Mouse (Mus musculus) midbrain, embryonic 12.5 days (tissue): ENCODE results near the gene Gm11985. TPM values are rescaled to one million over a fixed set of nuclear protein-coding genes. Genes with fewer than 3 reads are reported as not detected.

Experiments
- ATAC-seq: fragments of 200-750 bp; cut with Nextera tagmentation; 2 replicates; pipeline ENCODE4 v1.8.0; 2017; ENCODE audit warnings: low read depth, moderate TSS enrichment, moderate library complexity; ENCODE audit not compliant: low FRiP score
- H3K27ac ChIP-seq: fragments of 300-500 bp; sonication (generic); replicated peaks from 2 replicates; pipeline ENCODE4 v1.5.1; 2016; ENCODE audit warnings: mild to moderate bottlenecking
- H3K27me3 ChIP-seq: fragments of 300-500 bp; sonication (generic); 2 replicates; pipeline ENCODE4 v1.6.1; 2016; ENCODE audit warnings: mild to moderate bottlenecking
- H3K36me3 ChIP-seq: fragments of 300-500 bp; sonication (generic); 2 replicates; pipeline ENCODE4 v1.6.1; 2016
- H3K4me1 ChIP-seq: fragments of 300-500 bp; sonication (generic); 2 replicates; pipeline ENCODE4 v1.6.1; 2016
- H3K4me2 ChIP-seq: fragments of 300-500 bp; sonication (generic); replicated peaks from 2 replicates; pipeline ENCODE4 v1.6.1; 2016; ENCODE audit warnings: mild to moderate bottlenecking, moderate library complexity
- H3K4me3 ChIP-seq: fragments of 300-500 bp; sonication (generic); 2 replicates; pipeline ENCODE4 v1.5.1; 2016; ENCODE audit warnings: mild to moderate bottlenecking
- H3K9ac ChIP-seq: fragments of 300-500 bp; sonication (generic); replicated peaks from 2 replicates; pipeline ENCODE4 v1.6.1; 2016; ENCODE audit warnings: mild to moderate bottlenecking, moderate library complexity
- H3K9me3 ChIP-seq: fragments of 300-500 bp; sonication (generic); 2 replicates; pipeline ENCODE4 v1.6.1; 2016; ENCODE audit warnings: mild to moderate bottlenecking
- WGBS: fragments of 180-500 bp; shearing (Covaris S2); methylation state at CpG from one replicate; pipeline ENCODE4 v1.1.7; 2016; 5-methylcytosine and 5-hydroxymethylcytosine counted together
- polyA plus RNA-seq: library from polyadenylated mRNA; unstranded; fragments of >200 nt; fragmentation: Nextera tagmentation; extraction: Ambion mirVana; gene quantifications from 2 replicates; pipeline ENCODE4 v1.2.1, GENCODE M21; 2016

Gm11985 gene
- polyA plus RNA-seq, 1 experiment from 2014 or later, result not detected

DNA sequence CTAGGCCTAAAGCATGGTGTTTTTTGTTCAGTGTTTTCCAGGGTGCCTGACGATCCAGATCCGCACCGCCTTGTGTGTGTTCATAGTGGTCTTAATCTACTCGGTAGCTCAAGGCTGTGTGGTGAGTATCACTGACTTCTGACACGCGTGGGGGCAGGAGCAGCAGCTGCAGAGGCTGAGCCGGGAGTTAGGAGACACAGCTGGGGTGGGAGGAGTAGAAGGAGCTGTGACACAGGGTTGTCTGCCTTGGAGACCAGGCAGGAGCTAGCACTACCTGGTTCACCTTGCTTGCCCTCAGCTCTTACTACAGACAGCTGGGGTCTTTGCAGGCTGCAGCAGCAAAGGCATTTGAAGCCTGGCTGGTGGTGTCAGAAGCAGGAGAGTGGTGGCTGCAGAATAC lies 38.9 kb downstream of the Gm11985 start:
- Histone ChIP-seq H3K4me3 (no peak overlapping the region), H3K9me3 (no peaks in the 10 kb centered on the region), H3K4me1 (no peaks in the 10 kb centered on the region), H3K9ac (no peak overlapping the region), H3K27me3 (no peaks in the 10 kb centered on the region), H3K4me2 (no peak overlapping the region), H3K36me3 (no peaks in the 10 kb centered on the region), H3K27ac (no peak overlapping the region)
- ATAC-seq, result no peak
- 77% methylated on average over 7 of the region's 7 CpGs for WGBS

- Histone ChIP-seq H3K9me3 (no peaks in the 10 kb centered on the region), H3K9ac (no peak overlapping the region), H3K4me2 (no peak overlapping the region), H3K27ac (no peak overlapping the region), H3K4me1 (no peaks in the 10 kb centered on the region), H3K4me3 (no peak overlapping the region), H3K36me3 (no peaks in the 10 kb centered on the region), H3K27me3 (no peaks in the 10 kb centered on the region)
- ATAC-seq, result no peak
- 87% methylated on average over 7 of the region's 7 CpGs for WGBS
Measured at GRCm38 (mm10) chr11:7147945-7148344, 40.4 kb downstream of the Gm11985 start.

DNA sequence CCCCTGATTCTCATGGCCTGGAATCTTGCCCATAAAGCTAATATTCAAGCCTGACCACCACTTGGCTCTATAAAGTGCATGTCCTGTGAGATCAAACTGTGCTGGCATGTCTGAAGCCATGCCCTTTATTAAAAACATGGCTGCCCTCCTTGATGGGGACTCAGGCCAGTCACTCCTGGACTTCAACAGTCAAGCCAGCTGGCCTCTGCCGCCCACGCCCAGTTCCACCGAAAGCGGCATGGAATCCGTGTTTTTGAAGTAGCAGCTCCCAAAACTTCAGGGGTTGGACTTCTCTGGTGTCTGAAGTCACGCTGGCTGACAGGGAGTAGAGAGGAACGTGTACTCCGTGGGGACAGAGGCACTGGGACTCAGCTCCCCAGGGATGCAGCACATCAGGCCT lies 40.8 kb downstream of the Gm11985 start:
- no peak for ATAC-seq
- Histone ChIP-seq H3K4me3 (no peak overlapping the region), H3K9ac (no peak overlapping the region), H3K4me2 (no peak overlapping the region), H3K36me3 (no peaks in the 10 kb centered on the region), H3K9me3 (no peaks in the 10 kb centered on the region), H3K27me3 (no peaks in the 10 kb centered on the region), H3K4me1 (no peaks in the 10 kb centered on the region), H3K27ac (no peak overlapping the region)
- WGBS, result 91% methylated on average over 8 of the region's 8 CpGs

DNA sequence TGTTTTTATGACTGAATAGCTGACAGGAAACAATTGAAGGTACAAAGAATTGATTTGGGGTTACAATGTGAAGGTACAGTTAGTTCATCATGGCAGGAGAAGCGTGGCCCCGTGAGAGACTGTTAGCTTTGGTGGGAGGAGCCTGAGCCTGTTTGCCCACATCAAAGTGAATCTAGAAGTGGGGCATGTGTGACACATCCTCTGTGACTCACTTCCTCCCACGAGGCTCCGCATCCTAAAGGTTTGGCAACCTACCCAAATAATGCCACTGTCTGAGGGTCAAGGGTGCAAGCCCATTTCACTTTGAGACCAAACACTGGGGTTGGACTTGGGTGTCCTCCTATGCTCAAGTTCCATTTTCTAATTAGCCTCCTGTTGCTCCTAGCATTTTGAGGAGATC lies 43.1 kb downstream of the Gm11985 start:
- H3K27me3 ChIP-seq, result no peaks in the 10 kb centered on the region
- H3K9ac ChIP-seq, result no peak overlapping the region
- H3K4me3 ChIP-seq, result no peak overlapping the region
- H3K4me1 ChIP-seq, result no peaks in the 10 kb centered on the region
- no peaks in the 10 kb centered on the region for H3K9me3 ChIP-seq
- ATAC-seq, result no peak
- WGBS, result 89% methylated on average over 4 of the region's 4 CpGs
- H3K4me2 ChIP-seq, result no peak overlapping the region
- H3K27ac ChIP-seq, result no peak overlapping the region
- H3K36me3 ChIP-seq, result no peaks in the 10 kb centered on the region

DNA sequence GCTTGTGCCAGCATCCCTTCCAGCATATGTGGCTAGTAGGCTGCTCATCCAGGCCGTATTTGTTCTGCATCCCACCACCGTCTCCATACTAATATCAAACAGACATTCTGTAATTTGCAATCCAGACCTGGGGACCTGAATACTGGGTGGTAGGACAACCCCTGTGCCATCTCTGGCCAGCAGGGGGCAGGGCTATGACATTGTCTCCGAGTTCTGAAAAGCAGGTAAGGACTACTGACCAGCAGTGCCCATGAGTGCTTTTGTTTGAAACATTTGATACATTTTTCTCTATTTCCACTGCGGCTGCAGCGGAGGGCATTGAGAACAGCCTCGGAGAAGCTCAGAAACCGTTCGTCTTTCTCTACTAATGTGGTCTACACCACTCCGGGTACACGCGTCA lies 44.0 kb downstream of the Gm11985 start:
- Histone ChIP-seq H3K9ac (no peak overlapping the region), H3K27me3 (no peaks in the 10 kb centered on the region), H3K36me3 (no peaks in the 10 kb centered on the region), H3K27ac (no peak overlapping the region), H3K4me2 (no peak overlapping the region), H3K4me1 (no peaks in the 10 kb centered on the region), H3K9me3 (no peaks in the 10 kb centered on the region), H3K4me3 (no peak overlapping the region)
- 91% methylated on average over 11 of the region's 11 CpGs for WGBS
- ATAC-seq, result no peak

DNA sequence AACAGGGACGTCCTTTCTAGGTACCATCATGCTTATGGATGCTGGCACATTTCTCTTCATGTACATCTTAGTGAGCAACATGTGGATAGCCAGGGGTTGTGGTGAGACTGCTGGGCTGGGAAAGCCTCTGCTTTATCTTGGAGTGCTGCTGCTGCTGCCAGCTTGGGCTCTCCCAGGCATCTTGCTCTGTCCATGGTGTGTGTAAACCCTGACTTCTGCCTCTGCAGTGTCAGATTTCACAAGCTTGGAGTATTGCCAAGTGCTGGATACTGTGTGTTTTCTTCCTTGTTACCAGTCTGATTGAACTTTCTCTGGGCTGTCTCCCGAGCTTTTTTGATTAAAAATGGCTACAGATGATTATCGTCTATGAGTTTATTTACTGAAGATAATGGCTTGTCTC lies 45.6 kb downstream of the Gm11985 start:
- Histone ChIP-seq H3K4me2 (no peak overlapping the region), H3K4me1 (no peaks in the 10 kb centered on the region), H3K9ac (no peak overlapping the region), H3K4me3 (no peak overlapping the region), H3K36me3 (no peaks in the 10 kb centered on the region), H3K27me3 (no peaks in the 10 kb centered on the region), H3K27ac (no peak overlapping the region), H3K9me3 (no peaks in the 10 kb centered on the region)
- 66% methylated on average over 3 of the region's 3 CpGs for WGBS
- no peak for ATAC-seq

DNA sequence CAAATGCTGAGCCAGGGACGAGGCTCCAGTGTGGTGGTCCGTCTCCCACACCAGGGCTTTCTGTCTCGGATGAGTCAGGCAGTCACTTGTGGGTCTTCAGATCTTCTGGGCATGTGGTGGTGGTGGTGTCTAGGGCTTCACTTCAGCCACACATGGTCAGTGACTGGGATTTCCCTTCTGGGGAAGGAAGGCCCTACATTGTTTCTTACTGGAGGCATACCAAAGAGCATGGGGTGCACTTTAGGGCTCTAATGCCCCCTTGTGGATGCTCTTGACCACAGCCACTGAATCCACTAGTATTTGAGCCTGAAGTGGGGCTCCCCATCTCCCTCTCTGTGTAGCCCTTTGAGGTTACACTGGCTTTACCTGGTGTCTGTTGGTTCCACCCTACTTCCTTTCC lies 47.9 kb downstream of the Gm11985 start:
- Histone ChIP-seq H3K36me3 (no peaks in the 10 kb centered on the region), H3K4me1 (no peaks in the 10 kb centered on the region), H3K9me3 (no peaks in the 10 kb centered on the region), H3K9ac (no peak overlapping the region), H3K4me2 (no peak overlapping the region), H3K27ac (no peak overlapping the region), H3K27me3 (no peaks in the 10 kb centered on the region), H3K4me3 (no peak overlapping the region)
- WGBS, result 87% methylated on average over 3 of the region's 3 CpGs
- ATAC-seq, result no peak

DNA sequence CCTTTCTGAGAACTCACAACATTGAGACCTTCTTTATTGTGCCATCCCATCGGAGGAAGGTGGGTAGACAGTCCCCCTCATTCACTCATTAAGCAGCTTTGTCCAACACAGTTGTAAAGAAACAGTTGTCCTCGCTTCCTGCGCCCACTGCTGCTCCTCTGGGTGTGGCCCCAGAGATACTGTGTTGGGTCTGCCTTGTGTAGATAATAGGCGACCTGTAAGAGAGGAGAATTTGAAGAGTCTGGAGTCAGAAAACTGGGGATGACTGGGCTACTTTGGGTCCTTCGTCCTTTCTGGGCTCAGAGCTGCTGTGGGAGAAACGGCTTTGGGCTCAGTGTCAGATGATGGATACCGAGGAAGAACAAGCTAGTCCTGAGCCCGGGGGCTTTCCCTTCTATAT lies 50.0 kb downstream of the Gm11985 start:
- no peak overlapping the region for H3K4me2 ChIP-seq
- H3K4me3 ChIP-seq, result no peak overlapping the region
- no peak overlapping the region for H3K9ac ChIP-seq
- no peaks in the 10 kb centered on the region for H3K9me3 ChIP-seq
- H3K27me3 ChIP-seq, result no peaks in the 10 kb centered on the region
- 92% methylated on average over 8 of the region's 8 CpGs for WGBS
- no peaks in the 10 kb centered on the region for H3K4me1 ChIP-seq
- H3K27ac ChIP-seq, result no peak overlapping the region
- H3K36me3 ChIP-seq, result no peaks in the 10 kb centered on the region
- ATAC-seq, result no peak

DNA sequence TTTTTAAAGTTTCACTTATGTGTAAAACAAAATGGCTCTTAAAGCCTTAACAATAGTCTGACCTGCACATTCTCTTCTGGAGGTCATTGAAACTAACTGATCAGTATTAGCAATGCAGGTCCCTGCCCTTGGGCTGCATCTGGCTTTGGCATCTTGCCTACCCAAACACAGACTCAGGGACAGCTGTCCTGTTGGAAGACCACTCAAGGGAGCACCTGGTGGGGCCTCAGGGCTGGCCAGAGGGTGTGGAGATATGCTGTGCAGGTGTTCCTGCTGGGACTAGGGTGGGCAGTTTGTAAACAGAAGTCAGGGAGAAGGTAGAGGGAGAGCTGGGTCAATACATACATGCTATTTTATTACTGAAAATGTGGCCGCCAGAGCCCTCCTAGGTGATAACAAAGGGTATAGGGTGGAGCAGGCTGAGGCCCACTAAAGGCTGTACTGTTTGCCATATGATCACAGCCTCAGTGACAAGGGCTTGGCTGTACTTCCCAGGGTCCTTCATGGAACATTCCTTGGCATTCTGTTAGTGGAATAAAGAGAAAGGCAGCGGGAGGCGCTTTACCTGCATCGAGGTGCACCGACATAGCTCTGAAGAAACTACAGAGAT lies 52.0 kb downstream of the Gm11985 start:
- no peak overlapping the region for H3K4me2 ChIP-seq
- H3K36me3 ChIP-seq, result no peaks in the 10 kb centered on the region
- H3K27me3 ChIP-seq, result no peaks in the 10 kb centered on the region
- no peak for ATAC-seq
- H3K9ac ChIP-seq, result no peak overlapping the region
- 95% methylated on average over 5 of the region's 5 CpGs for WGBS
- no peaks in the 10 kb centered on the region for H3K9me3 ChIP-seq
- H3K4me1 ChIP-seq, result no peaks in the 10 kb centered on the region
- no peak overlapping the region for H3K27ac ChIP-seq
- no peak overlapping the region for H3K4me3 ChIP-seq

DNA sequence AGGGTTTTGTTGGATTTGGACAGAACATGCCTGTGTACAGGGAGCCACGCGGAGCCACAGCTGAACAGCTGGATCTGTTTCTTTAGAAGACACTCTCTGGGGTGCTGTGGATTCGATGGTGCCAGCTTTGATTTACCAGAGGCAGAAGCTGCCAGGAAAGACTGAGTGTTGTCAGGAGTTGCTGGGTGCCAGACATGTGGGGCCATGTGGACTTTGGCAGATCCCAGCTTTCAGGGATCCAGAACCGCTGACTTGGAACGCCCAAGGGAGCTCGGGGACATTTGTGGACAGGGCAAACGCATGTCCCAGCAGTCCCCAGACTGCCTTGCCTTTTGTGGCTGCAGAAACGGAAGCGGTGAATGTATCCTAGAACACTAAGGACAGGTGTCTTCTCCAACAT lies 52.6 kb downstream of the Gm11985 start:
- no peak overlapping the region for H3K27ac ChIP-seq
- no peak for ATAC-seq
- no peak overlapping the region for H3K9ac ChIP-seq
- H3K4me3 ChIP-seq, result no peak overlapping the region
- no peaks in the 10 kb centered on the region for H3K9me3 ChIP-seq
- no peaks in the 10 kb centered on the region for H3K4me1 ChIP-seq
- no peaks in the 10 kb centered on the region for H3K36me3 ChIP-seq
- 88% methylated on average over 9 of the region's 9 CpGs for WGBS
- H3K27me3 ChIP-seq, result no peaks in the 10 kb centered on the region
- H3K4me2 ChIP-seq, result no peak overlapping the region

DNA sequence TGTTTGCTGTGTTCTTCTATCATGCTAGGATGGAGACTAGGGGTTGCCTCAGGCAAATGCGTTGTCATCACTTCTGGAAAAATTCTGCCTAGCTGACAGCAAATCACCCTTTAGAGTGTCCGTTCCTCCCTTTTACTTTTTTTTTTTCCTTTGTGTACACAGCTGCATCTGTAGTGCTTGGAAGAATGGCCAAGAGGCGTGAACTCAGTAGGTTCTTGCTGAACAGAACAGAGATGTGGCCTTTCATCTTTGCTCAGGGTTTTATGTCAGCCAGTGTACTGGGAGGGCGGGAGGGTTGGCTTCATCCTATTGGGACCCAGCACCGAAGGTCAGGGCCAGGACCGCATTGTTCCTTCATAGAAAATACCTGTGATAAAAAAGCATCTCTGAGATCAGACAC lies 53.1 kb downstream of the Gm11985 start:
- Histone ChIP-seq H3K9me3 (no peaks in the 10 kb centered on the region), H3K4me2 (no peak overlapping the region), H3K27me3 (no peaks in the 10 kb centered on the region), H3K4me3 (no peak overlapping the region), H3K9ac (no peak overlapping the region), H3K4me1 (no peaks in the 10 kb centered on the region), H3K36me3 (no peaks in the 10 kb centered on the region), H3K27ac (no peak overlapping the region)
- ATAC-seq, result no peak
- 66% methylated on average over 6 of the region's 6 CpGs for WGBS

DNA sequence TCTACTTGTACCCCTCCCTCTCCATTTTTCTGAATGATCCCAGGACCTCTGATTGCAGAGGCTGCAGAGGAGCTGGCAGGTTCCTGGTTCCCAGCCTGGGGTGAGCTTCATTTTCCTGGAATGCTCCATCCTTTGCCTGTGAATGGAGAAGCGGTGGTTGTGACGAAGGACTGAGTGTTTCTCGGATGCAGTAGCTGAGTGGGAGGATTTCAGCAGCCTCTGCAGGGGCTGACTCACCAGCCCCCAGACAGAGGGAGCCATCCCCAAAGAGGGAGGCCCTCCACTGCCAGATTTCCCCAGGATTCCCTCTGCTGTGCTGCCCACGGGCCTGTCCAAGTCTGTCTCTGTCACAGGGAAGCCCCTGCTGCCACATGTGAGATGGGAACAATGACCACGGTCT lies 54.0 kb downstream of the Gm11985 start:
- 91% methylated on average over 5 of the region's 5 CpGs for WGBS
- Histone ChIP-seq H3K27ac (no peak overlapping the region), H3K4me2 (no peak overlapping the region), H3K4me1 (no peaks in the 10 kb centered on the region), H3K9ac (no peak overlapping the region), H3K9me3 (no peaks in the 10 kb centered on the region), H3K36me3 (no peaks in the 10 kb centered on the region), H3K27me3 (no peaks in the 10 kb centered on the region), H3K4me3 (no peak overlapping the region)
- ATAC-seq, result no peak

DNA sequence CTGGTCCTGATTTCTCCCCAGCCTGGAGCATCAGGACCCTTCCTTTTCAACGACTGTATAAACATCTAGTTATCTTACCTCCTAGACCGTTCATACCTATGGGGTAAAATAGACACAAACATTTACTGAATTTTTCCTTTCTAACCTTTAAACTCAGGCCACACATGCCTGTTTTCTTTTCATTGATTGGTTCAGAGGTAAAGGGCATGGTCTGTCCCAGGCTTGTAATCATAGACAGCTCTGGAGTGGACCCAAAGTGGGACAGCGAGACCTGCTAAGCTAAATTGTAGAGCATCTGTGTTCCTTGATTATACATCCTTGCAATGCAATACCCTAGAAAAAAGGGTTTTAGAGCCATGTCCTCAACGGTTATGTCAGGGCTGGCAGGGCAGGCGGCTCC lies 54.6 kb downstream of the Gm11985 start:
- WGBS, result 84% methylated on average over 5 of the region's 5 CpGs
- no peaks in the 10 kb centered on the region for H3K9me3 ChIP-seq
- no peak overlapping the region for H3K27ac ChIP-seq
- no peak for ATAC-seq
- no peaks in the 10 kb centered on the region for H3K36me3 ChIP-seq
- H3K27me3 ChIP-seq, result no peaks in the 10 kb centered on the region
- no peak overlapping the region for H3K4me2 ChIP-seq
- H3K9ac ChIP-seq, result no peak overlapping the region
- no peak overlapping the region for H3K4me3 ChIP-seq
- no peaks in the 10 kb centered on the region for H3K4me1 ChIP-seq
